Mouse (Mus musculus) small intestine, adult 2 months (tissue): ENCODE results near the gene Klhl18.

Experiments
- CTCF ChIP-seq: fragments of 200-500 bp; IDR thresholded peaks from 2 replicates; pipeline ENCODE4 v1.5.1; 2012; ENCODE audit warnings: low read depth, mild to moderate bottlenecking, control low read depth, inconsistent platforms, low read length, moderate library complexity, mixed read lengths; ENCODE audit not compliant: insufficient replicate concordance, insufficient read length; ENCODE audit errors: extremely low read depth
- POLR2A ChIP-seq: fragments of 200-500 bp; IDR thresholded peaks from 2 replicates; pipeline ENCODE4 v1.6.1; 2012; ENCODE audit warnings: low read depth, mild to moderate bottlenecking, control low read depth, inconsistent platforms, low read length, moderate library complexity

GRCm38 (mm10) chr9:110462321-110462720 lies 14.2 kb downstream of the Klhl18 start:
- no peak for TF ChIP-seq CTCF
- no peak for TF ChIP-seq POLR2A
